Mouse (Mus musculus): ENCODE measurements around the gene Fam71f1. TPM values are rescaled to one million over a fixed set of nuclear protein-coding genes. Genes with fewer than 3 reads are reported as not detected.

Gene Fam71f1
- total RNA-seq, 2 experiments from 2014 or later, result not detected

Other genes with a start within 250 kb of the Fam71f1 start
- 47.7 and 84.2 TPM in 2 replicates for gene Rbm28, start 154.1 kb upstream of the Fam71f1 start, total RNA-seq (2014; fragmentation: Nextera tagmentation)
- 58.5 and 59.9 TPM in 2 replicates for gene Rbm28, start 154.1 kb upstream of the Fam71f1 start, total RNA-seq (2017)
- gene Prrt4, start 139.6 kb upstream of the Fam71f1 start, total RNA-seq (2014; fragmentation: Nextera tagmentation), result not detected in 2 replicates
- not detected in 2 replicates for gene Prrt4, start 139.6 kb upstream of the Fam71f1 start, total RNA-seq (2017)
- 109 and 124 TPM in 2 replicates for gene Impdh1, start 102.8 kb upstream of the Fam71f1 start, total RNA-seq (2014; fragmentation: Nextera tagmentation)
- gene Impdh1, start 102.8 kb upstream of the Fam71f1 start, total RNA-seq (2017), result 110 and 120 TPM in 2 replicates
- gene Hilpda, start 46.7 kb upstream of the Fam71f1 start, total RNA-seq (2014; fragmentation: Nextera tagmentation), result 14.0 and 15.5 TPM in 2 replicates
- 9.7 and 17.7 TPM in 2 replicates for gene Hilpda, start 46.7 kb upstream of the Fam71f1 start, total RNA-seq (2017)
- gene Fam71f2, start 39.5 kb upstream of the Fam71f1 start, total RNA-seq (2014; fragmentation: Nextera tagmentation), result not detected in 2 replicates
- gene Fam71f2, start 39.5 kb upstream of the Fam71f1 start, total RNA-seq (2017), result 0.88 TPM in 1 of 2 replicates, not detected in the other
- gene Calu, start 28.9 kb downstream of the Fam71f1 start, total RNA-seq (2014; fragmentation: Nextera tagmentation), result 72.1 and 86.1 TPM in 2 replicates
- gene Calu, start 28.9 kb downstream of the Fam71f1 start, total RNA-seq (2017), result 228 and 237 TPM in 2 replicates
- not detected in 2 replicates for gene Opn1sw, start 69.3 kb downstream of the Fam71f1 start, total RNA-seq (2014; fragmentation: Nextera tagmentation)
- gene Opn1sw, start 69.3 kb downstream of the Fam71f1 start, total RNA-seq (2017), result not detected in 2 replicates
- not detected in 2 replicates for gene Ccdc136, start 77.2 kb downstream of the Fam71f1 start, total RNA-seq (2014; fragmentation: Nextera tagmentation)
- not detected in 2 replicates for gene Ccdc136, start 77.2 kb downstream of the Fam71f1 start, total RNA-seq (2017)
- not detected in 2 replicates for gene Flnc, start 114.1 kb downstream of the Fam71f1 start, total RNA-seq (2014; fragmentation: Nextera tagmentation)
- gene Flnc, start 114.1 kb downstream of the Fam71f1 start, total RNA-seq (2017), result not detected in 2 replicates
- 192 and 201 TPM in 2 replicates for gene Atp6v1f, start 148.6 kb downstream of the Fam71f1 start, total RNA-seq (2014; fragmentation: Nextera tagmentation)
- gene Atp6v1f, start 148.6 kb downstream of the Fam71f1 start, total RNA-seq (2017), result 119 and 143 TPM in 2 replicates
- gene Atp6v1fnb, start 152.3 kb downstream of the Fam71f1 start, total RNA-seq (2014; fragmentation: Nextera tagmentation), result not detected in 2 replicates
- 1.4 and 1.5 TPM in 2 replicates for gene Atp6v1fnb, start 152.3 kb downstream of the Fam71f1 start, total RNA-seq (2017)
- not detected in 2 replicates for gene Kcp, start 188.8 kb downstream of the Fam71f1 start, total RNA-seq (2014; fragmentation: Nextera tagmentation)
- gene Kcp, start 188.8 kb downstream of the Fam71f1 start, total RNA-seq (2017), result 0.15 and 0.22 TPM in 2 replicates
- 20.2 and 22.6 TPM in 2 replicates for gene Irf5, start 207.5 kb downstream of the Fam71f1 start, total RNA-seq (2014; fragmentation: Nextera tagmentation)
- 13.7 and 19.6 TPM in 2 replicates for gene Irf5, start 207.5 kb downstream of the Fam71f1 start, total RNA-seq (2017)